Mouse (Mus musculus): ENCODE results near the gene Arhgap15. TPM values are rescaled to one million over a fixed set of nuclear protein-coding genes. Genes with fewer than 3 reads are reported as not detected.

Gene Arhgap15
- polyA plus RNA-seq, 1 experiment from 2014 or later, result 0.38 TPM

DNA sequence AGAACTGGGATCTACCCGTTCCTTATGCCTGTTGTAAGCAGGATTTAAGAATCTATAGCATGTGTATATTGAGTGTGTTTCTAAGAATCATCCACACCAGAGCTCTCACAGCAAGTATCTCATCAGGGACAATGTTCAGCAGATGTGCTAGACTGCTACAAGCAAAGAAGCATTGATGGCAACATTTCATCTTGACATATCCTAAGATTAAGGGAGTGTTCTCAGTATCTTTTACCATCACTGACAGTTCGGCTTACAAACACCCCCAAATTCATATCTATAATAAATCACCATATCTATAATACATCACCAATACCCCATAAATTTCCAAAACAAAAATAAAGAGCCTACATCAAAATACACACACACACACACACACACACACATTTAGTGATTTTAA is 374.6 kb downstream of the Arhgap15 start:
- Histone ChIP-seq H3K27ac (no peak overlapping the region), H3K4me1 (no peaks in the 10 kb centered on the region), H3K9me3 (no peaks in the 10 kb centered on the region), H3K27me3 (ENCODE audit: insufficient read depth, poor library complexity, severe bottlenecking) (no peaks in the 10 kb centered on the region), H3K36me3 (no peaks in the 10 kb centered on the region), H3K4me3 (no peak overlapping the region)
- WGBS, result 84% methylated on average over 2 of the region's 2 CpGs
- DNase-seq (ENCODE audit: low spot score), result no peak

DNA sequence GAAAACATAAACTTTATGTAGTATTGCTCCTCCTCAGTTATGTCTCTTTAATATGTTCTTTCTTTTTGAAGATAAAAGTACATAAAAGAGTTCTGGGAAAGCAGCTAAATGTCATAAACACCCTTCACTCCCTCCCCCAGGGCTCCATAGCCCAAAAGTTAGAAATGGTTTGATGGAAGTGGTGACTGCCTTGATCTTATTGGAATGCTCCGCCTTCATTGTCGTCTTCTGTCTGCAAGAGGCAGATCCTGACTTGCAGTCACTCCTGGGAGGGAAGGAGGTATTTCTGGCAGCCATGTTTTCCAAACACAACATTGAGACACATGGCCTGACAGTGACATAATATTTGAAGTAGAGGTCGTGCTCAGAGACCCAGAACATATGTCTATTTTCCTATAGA is 375.5 kb downstream of the Arhgap15 start:
- no peaks in the 10 kb centered on the region for H3K27me3 ChIP-seq (ENCODE audit: insufficient read depth, poor library complexity, severe bottlenecking)
- H3K36me3 ChIP-seq, result no peaks in the 10 kb centered on the region
- H3K27ac ChIP-seq, result no peak overlapping the region
- 61% methylated on average over 3 of the region's 3 CpGs for WGBS
- H3K4me1 ChIP-seq, result no peaks in the 10 kb centered on the region
- no peak for DNase-seq (ENCODE audit: low spot score)
- H3K4me3 ChIP-seq, result no peak overlapping the region
- H3K9me3 ChIP-seq, result no peaks in the 10 kb centered on the region

DNA sequence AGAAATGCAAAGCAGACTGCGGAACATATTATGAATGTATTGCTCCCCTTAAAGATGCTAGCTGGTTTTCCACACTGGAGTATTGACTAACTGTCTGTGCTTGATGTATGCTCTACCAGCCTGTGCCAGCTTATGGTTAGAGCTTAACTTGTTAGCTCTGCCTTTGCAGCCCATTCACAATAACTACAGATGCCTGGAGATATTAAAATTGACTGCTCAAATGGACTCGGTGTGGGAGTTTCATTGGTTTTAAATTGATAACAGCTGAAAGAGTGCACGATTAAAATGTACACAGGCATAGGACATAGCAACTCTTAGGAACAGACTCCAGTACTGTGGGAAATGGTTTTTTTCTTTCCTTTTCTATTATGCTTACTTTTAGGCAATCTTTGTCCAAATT is 376.1 kb downstream of the Arhgap15 start:
- H3K27me3 ChIP-seq (ENCODE audit: insufficient read depth, poor library complexity, severe bottlenecking), result no peaks in the 10 kb centered on the region
- no peak overlapping the region for H3K4me3 ChIP-seq
- no peaks in the 10 kb centered on the region for H3K36me3 ChIP-seq
- no peak for DNase-seq (ENCODE audit: low spot score)
- 85% methylated on average over 3 of the region's 3 CpGs for WGBS
- no peaks in the 10 kb centered on the region for H3K4me1 ChIP-seq
- H3K9me3 ChIP-seq, result no peaks in the 10 kb centered on the region
- H3K27ac ChIP-seq, result no peak overlapping the region

DNA sequence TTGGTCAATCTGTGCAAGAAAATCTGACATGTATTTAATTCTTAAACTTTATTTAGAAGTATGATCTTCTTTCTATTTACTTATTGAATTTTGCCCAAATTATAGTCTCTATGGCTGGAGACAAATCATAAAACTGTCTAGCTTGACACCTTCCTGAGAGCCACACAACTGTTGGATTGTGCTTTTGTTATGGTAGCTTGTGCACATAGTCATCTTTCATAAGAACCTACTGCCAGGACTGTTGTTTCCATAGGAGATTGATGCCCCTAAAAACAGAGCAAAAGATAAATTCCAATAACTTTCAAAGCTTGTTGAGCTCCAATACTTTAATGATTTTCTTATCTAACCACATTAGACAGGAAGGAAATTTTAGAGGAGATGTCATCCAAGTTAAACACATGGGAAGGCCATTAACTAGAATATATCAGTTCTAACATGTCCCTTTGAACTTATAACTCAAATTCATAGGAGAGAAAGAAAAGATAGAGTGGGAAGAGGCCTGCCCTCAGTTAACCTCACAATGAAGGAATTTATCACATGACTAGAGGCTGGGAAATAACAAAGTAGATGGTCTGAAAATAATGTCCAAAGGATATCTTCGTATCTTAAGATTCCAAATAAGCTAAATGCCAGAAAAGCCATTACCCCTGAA is 377.5 kb downstream of the Arhgap15 start:
- Histone ChIP-seq H3K27me3 (ENCODE audit: insufficient read depth, poor library complexity, severe bottlenecking) (no peaks in the 10 kb centered on the region), H3K27ac (no peak overlapping the region), H3K9me3 (no peaks in the 10 kb centered on the region), H3K4me3 (no peak overlapping the region), H3K36me3 (no peaks in the 10 kb centered on the region), H3K4me1 (no peaks in the 10 kb centered on the region)
- 87% methylated on average over 1 of the region's 1 CpGs for WGBS
- DNase-seq (ENCODE audit: low spot score), result no peak

DNA sequence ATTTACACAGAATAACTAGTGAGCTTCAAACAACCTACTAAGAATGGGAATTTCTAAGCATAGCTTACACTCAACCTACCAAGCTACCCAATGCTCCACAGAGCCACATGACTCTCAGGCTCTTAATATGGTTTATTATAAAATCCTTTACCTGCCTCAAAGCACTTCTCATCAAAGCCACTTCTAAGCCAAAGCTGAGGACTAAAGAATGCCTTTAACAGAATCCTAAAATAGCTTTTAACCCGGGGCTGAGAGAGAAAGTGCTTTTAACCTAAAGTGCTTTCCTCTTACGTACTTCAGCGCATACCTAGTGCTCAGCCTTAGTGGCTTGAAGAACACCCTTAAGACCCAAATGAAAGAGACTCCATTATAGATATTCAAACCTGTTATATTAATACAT is 380.9 kb downstream of the Arhgap15 start:
- no peaks in the 10 kb centered on the region for H3K9me3 ChIP-seq
- no peak for DNase-seq (ENCODE audit: low spot score)
- H3K4me1 ChIP-seq, result no peaks in the 10 kb centered on the region
- no peaks in the 10 kb centered on the region for H3K36me3 ChIP-seq
- no peaks in the 10 kb centered on the region for H3K27me3 ChIP-seq (ENCODE audit: insufficient read depth, poor library complexity, severe bottlenecking)
- H3K27ac ChIP-seq, result no peak overlapping the region
- 50% methylated on average over 3 of the region's 3 CpGs for WGBS
- no peak overlapping the region for H3K4me3 ChIP-seq

DNA sequence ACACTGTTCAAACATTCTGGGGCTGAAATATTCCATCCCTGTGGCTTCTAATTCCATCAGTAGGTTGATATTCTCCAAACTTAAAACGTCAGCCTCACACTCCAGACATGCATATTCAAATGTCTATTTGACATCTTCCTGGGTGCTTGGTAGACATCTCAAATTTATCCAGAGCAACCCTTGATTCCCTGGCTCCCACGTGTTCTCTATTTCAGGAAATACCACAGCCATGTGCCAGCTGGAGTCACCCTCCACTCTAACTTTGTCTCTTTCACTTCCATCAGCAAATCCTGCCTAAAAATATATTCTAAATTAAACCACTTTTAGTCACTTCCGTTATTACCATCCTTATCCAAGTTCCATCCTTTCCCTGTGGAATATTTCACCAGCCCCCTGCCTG is 382.6 kb downstream of the Arhgap15 start:
- no peak overlapping the region for H3K27ac ChIP-seq
- H3K27me3 ChIP-seq (ENCODE audit: insufficient read depth, poor library complexity, severe bottlenecking), result no peaks in the 10 kb centered on the region
- DNase-seq (ENCODE audit: low spot score), result no peak
- H3K4me1 ChIP-seq, result no peaks in the 10 kb centered on the region
- no peak overlapping the region for H3K4me3 ChIP-seq
- 68% methylated on average over 3 of the region's 3 CpGs for WGBS
- H3K9me3 ChIP-seq, result no peaks in the 10 kb centered on the region
- no peaks in the 10 kb centered on the region for H3K36me3 ChIP-seq

DNA sequence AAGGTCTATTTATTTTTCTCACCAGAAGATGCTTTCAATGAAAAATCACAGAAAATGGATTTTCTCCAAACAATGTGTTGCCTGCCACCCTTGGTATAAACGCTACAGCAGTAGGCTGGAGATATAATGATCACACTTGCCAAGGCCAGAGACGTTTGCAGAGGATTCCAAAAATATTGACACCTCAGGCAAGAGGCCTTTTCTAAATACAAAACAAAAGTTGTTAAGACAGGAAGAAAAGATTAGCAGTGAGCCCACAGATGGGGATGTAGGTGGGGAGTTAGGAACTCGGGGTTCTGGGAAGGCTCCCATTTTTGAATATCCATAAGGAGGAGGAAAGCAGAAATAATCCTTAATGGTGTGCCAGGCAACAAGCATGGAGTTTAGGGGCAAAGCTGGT is 386.2 kb downstream of the Arhgap15 start:
- Histone ChIP-seq H3K27me3 (ENCODE audit: insufficient read depth, poor library complexity, severe bottlenecking) (no peaks in the 10 kb centered on the region), H3K4me1 (no peaks in the 10 kb centered on the region), H3K9me3 (no peaks in the 10 kb centered on the region), H3K36me3 (no peaks in the 10 kb centered on the region), H3K4me3 (no peak overlapping the region), H3K27ac (no peak overlapping the region)
- WGBS, result 74% methylated on average over 3 of the region's 3 CpGs
- no peak for DNase-seq (ENCODE audit: low spot score)

DNA sequence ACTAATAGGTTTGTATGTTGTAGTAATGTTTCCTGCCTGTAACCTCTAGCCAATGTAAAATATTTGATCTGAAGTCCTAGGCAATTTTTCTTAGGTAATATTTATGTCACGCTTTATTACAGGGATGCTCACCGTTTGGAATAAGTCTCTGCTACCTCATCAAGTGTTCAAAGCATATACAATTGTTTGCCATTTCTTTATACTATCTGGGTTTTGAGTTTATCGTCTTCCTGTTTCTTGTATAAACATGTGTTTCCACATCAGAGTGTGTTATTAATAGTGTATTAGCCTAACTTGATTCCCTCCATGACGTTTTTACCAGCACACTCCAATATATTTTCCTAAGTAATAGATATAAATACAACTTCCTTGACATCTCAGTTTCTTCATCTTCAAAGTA is 391.8 kb downstream of the Arhgap15 start:
- Histone ChIP-seq H3K27me3 (ENCODE audit: insufficient read depth, poor library complexity, severe bottlenecking) (no peaks in the 10 kb centered on the region), H3K9me3 (no peaks in the 10 kb centered on the region), H3K4me3 (no peak overlapping the region), H3K36me3 (no peaks in the 10 kb centered on the region), H3K27ac (no peak overlapping the region), H3K4me1 (no peaks in the 10 kb centered on the region)
- 92% methylated on average over 4 of the region's 4 CpGs for WGBS
- no peak for DNase-seq (ENCODE audit: low spot score)

DNA sequence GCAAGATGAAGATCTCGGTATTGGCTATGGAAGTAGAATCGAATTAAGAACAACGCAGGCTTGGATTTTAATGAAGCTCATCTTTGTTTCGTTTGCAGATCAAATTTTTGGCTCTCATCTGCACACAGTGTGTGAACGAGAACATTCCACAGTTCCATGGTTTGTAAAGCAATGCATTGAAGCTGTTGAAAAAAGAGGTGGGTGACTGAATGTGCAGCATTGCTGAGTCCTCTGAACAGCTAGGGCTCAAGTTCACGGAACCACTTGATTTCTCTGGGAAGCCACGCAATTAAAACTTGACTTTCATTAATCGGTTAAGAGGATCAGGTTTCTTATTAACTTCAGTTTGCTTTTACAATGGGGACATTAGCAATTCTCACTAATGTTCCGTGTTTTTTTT is 393.5 kb downstream of the Arhgap15 start:
- Histone ChIP-seq H3K27ac (no peak overlapping the region), H3K27me3 (ENCODE audit: insufficient read depth, poor library complexity, severe bottlenecking) (no peaks in the 10 kb centered on the region), H3K9me3 (no peaks in the 10 kb centered on the region), H3K36me3 (no peaks in the 10 kb centered on the region), H3K4me1 (no peaks in the 10 kb centered on the region), H3K4me3 (no peak overlapping the region)
- WGBS, result 89% methylated on average over 9 of the region's 9 CpGs
- no peak for DNase-seq (ENCODE audit: low spot score)

DNA sequence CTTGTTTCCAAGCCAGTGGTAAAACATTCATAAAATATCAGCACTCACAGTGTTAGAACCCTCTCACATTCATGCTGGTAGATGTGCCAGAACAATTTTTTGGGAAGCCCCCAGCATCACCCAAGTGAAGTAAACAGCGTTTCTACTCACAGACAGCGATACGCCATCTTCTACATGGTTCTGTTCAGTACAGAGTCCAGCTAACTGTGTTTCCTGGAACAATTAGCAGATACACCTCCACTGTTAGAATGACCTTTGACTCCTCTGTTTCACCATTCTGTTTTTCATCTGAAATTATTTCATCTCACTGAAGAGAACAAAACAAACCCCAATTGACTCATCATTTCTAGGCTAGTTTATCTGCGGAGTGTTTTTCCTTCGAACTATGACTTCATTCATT is 394.0 kb downstream of the Arhgap15 start:
- no peak overlapping the region for H3K4me3 ChIP-seq
- no peak overlapping the region for H3K27ac ChIP-seq
- H3K4me1 ChIP-seq, result no peaks in the 10 kb centered on the region
- H3K36me3 ChIP-seq, result no peaks in the 10 kb centered on the region
- H3K9me3 ChIP-seq, result no peaks in the 10 kb centered on the region
- DNase-seq (ENCODE audit: low spot score), result no peak
- WGBS, result 91% methylated on average over 5 of the region's 5 CpGs
- no peaks in the 10 kb centered on the region for H3K27me3 ChIP-seq (ENCODE audit: insufficient read depth, poor library complexity, severe bottlenecking)

DNA sequence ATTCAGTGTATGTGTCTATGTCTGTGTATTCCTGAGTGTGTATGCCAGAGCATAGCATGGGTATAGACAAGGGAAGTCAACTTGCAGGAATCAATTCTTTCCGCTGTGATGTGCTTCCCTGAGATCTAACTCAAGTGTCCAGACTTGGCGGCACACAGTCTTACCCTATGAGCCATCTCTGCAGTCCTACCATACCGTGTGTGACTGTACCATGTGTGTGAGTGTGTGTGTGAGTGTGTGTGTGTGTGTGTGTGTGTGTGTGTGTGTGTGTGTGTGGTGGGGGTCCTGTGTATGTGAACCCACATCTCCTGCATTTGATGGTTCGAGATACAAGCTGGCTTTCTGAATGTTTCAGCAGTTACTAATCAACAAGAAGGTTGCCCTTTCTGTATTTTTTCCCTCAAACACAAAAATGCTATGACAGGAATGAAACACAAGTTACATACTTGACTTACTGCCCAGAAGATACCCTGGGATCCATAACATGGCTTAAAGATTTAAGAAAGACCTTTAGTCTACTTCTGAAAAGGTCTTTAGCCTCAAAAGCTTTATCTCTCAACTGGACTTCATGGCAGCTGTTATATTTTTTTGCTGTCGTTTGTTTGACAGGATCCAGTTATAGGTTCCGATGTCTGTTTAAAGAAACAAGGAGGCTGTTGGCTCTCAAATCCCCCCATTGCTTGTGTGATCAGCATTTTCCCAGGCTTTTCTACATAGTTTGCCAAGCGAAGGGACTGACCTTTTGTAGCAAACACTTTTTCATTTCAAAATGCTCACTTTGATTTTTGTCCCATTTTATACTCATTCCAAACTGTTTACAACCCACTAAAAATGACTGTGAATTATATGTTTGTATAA is 397.7 kb downstream of the Arhgap15 start:
- 69% methylated on average over 7 of the region's 7 CpGs for WGBS
- Histone ChIP-seq H3K36me3 (no peaks in the 10 kb centered on the region), H3K27ac (no peak overlapping the region), H3K27me3 (ENCODE audit: insufficient read depth, poor library complexity, severe bottlenecking) (no peaks in the 10 kb centered on the region), H3K4me1 (no peaks in the 10 kb centered on the region), H3K4me3 (no peak overlapping the region), H3K9me3 (no peaks in the 10 kb centered on the region)
- DNase-seq (ENCODE audit: low spot score), result no peak

DNA sequence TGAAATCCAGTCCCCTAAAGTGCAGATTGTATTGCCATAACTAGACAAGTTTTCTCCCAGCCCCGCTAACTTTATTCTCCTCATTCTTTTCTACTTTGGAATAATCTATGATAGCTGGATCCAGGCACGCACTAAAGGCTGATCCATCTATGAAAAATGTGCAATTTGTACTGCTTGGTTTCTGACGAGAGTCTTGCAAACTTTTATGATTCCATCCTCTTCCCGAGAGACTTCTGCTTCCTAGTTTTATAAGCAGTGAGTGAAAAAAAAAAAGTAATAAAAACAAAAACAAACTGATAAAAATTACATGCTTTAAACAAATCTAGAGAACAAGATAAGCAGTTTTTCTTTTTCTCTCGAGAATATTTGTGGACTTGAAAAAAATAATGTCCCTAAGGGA is 398.9 kb downstream of the Arhgap15 start:
- H3K4me3 ChIP-seq, result no peak overlapping the region
- no peaks in the 10 kb centered on the region for H3K27me3 ChIP-seq (ENCODE audit: insufficient read depth, poor library complexity, severe bottlenecking)
- H3K4me1 ChIP-seq, result no peaks in the 10 kb centered on the region
- H3K9me3 ChIP-seq, result no peaks in the 10 kb centered on the region
- no peaks in the 10 kb centered on the region for H3K36me3 ChIP-seq
- DNase-seq (ENCODE audit: low spot score), result no peak
- no peak overlapping the region for H3K27ac ChIP-seq
- 66% methylated on average over 5 of the region's 5 CpGs for WGBS

DNA sequence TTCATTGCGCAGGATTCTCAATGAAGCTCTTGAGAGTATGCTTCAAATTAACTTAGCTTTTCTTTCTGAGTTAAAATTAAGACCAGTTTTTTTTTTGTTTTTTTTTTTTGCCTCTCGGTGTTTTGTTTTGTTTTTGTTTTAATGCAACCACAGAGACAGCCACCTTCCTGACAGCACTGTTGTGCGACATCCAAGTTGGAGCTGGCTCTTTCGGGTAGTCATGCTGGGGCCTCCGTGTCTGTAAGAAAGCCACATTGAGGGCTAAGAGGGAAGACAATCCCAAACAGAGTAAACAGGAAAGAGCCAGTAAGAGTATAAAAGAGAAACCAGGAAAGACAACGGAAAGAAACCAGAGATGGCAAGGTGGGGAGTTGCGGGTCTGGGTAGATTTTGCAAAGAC is 399.3 kb downstream of the Arhgap15 start:
- H3K4me1 ChIP-seq, result no peaks in the 10 kb centered on the region
- WGBS, result 49% methylated on average over 7 of the region's 7 CpGs
- H3K27ac ChIP-seq, result no peak overlapping the region
- no peaks in the 10 kb centered on the region for H3K27me3 ChIP-seq (ENCODE audit: insufficient read depth, poor library complexity, severe bottlenecking)
- H3K4me3 ChIP-seq, result no peak overlapping the region
- no peak for DNase-seq (ENCODE audit: low spot score)
- H3K36me3 ChIP-seq, result no peaks in the 10 kb centered on the region
- no peaks in the 10 kb centered on the region for H3K9me3 ChIP-seq
